In the genomic region with DNA sequence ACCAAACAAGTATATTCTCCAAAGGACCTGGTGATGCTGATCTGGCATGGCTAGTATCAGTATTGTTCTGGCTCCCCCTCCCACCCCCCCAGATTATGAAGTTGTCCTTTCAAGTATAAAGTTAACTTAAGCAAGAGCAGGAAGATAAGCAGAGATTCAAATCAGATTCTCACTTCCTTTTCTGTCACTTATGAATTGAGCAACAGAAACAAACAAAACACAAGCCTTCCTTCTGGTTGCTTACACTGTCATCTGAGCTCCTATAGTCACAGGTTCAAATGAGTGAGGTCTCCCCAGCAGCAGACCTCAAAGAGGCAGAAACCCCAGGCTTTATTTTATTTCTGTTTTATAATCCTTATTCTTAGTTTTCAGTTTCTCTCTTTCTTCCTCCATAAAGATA, we compare ENCODE assay signal across 13 mouse cellular contexts.
"Had no signal": no experiment of that assay in that cellular context is flagged by ENCODE, and none has a peak within 500 bp of the region (broad histone marks: within the 10 kb centered on the region; RNA-seq: fewer than 3 reads in every experiment).

No protein-coding gene starts in this region.

- H3K27me3 ChIP-seq: limb, embryonic 15.5 days; liver, embryonic 13.5 days; midbrain, embryonic 13.5 days had no signal

- H3K4me3 ChIP-seq: limb, embryonic 15.5 days; liver, embryonic 13.5 days; midbrain, embryonic 13.5 days had no signal

- H3K9me3 ChIP-seq: limb, embryonic 15.5 days; liver, embryonic 13.5 days; midbrain, embryonic 13.5 days had no signal

- H3K36me3 ChIP-seq: liver, embryonic 13.5 days had no signal

- H3K4me2 ChIP-seq: limb, embryonic 15.5 days; liver, embryonic 13.5 days; midbrain, embryonic 13.5 days had no signal

- ATAC-seq: midbrain, embryonic 13.5 days had no signal

- H3K27ac ChIP-seq: limb, embryonic 15.5 days; liver, embryonic 13.5 days; midbrain, embryonic 13.5 days; stomach, postnatal 0 days had no signal

- DNase-seq: kidney, adult 8-10 months; kidney, postnatal 25 days; layer of hippocampus, postnatal 36 days; liver, embryonic 13.5 days; lung, adult 18-20 months; lung, postnatal 10 days; lung, postnatal 4 days; right cerebral cortex, adult 18-20 months; right cerebral cortex, postnatal 25 days; thymus, postnatal 14 days had no signal

- H3K9ac ChIP-seq: limb, embryonic 15.5 days; liver, embryonic 13.5 days; midbrain, embryonic 13.5 days had no signal

- H3K4me1 ChIP-seq: limb, embryonic 15.5 days; liver, embryonic 13.5 days; midbrain, embryonic 13.5 days had no signal
